Mouse (Mus musculus): ENCODE measurements around the gene Rabggta.

Rabggta gene

DNA sequence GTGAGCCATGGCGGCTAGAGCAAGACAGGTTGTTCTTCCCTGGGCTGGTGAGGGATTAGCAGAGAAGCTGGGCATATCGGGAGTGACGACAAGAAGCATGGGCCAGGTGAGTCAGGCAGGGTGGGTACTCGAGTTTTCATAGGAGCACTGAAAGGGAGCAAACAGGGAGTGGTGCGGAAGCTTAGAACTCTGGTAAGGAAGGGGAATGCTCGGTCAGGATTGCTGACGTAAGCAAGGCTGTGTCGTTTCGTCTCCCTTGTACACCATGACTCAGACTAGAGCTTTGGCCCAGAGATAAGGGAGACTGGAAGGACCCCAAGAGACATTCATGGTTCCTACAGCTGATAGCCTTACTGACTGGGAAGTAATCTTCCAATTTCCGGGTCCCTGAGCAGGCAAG lies 11.8 kb upstream of the Rabggta start:
- no peak for DNase-seq (ENCODE audit: low spot score in 2 of 2)

DNA sequence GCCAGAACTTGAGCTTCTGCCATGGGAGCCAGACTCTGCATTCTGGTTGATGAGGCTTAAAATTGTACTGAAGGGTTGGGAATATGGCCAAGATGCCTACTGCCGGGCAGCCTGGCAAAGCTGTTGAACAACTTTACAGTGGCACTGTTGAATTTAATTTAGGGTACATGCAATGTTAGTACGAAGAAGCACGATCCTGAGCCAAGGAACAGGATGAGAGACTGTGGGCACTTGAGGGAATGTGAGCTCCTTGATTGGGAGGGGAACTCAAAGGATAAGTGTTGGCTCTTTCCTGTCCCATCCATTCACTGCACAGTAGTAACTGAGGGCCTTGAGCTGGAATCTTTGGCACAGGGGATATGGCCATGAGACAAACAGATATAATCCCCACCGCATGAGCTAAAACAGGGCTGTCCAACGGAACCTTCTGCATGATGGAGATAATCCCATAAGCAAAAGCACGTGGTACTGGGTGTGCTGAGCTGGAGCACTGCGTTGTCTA lies 8.5 kb upstream of the Rabggta start:
- no peak for DNase-seq (ENCODE audit: low spot score in 2 of 2)

DNA sequence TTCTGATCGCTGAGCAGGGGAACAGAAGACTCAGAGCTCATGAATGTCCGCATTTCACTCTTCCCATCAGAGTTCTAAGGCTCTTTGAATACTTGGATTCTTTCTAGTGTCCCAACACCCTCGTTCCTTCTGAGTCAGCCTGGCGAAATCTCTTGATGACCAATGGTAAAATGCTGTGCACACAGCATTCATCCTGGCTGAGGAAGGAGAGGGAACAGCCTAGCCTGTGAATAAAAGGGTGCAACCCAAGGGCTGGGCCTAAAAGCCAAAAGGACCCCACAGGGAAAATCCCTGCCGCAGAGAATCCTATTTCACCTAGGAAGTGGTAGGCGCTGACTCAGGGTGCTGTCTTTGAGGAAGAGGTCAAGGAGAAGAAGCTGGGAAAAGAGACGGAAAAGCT lies 8.1 kb upstream of the Rabggta start:
- DNase-seq (ENCODE audit: low spot score in 2 of 2): no peak

DNA sequence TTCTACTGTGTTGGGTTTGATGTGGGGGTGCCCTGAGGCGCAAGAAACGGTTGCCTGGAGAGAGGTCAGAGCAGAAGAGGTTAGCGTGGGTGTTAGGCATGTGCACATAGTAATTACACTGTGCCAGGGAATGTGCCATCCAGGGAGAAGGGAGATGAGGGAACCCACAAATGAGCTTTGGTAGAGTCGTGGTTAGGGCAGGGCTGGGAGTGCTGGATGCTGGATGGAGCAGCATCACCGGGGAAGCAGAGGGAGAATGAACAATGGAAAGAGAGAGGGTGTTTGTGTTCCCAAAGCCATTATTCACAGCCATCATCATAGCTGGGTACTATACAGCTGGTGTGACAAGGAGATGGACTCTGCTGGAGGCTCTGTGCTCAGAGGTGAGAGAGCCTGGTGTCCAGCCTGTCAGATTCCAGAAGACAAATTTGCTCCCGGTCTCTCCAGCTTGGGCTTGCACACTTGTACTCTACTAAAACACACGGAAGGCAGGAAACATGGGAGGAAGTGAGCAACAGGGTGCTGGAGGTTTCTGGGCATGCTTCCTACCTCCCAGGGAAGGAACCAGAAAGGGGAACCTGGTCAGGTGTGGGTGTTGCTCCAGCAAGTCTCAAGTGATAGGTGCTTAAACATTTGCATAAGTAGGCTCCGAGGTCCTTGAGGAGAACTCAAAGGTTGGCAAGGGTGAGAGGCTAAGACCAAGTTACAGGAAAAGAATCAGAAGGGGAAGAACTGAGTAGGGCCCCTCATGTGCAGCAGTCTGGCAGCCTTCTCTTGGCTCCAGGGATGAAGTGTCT lies 6.0 kb upstream of the Rabggta start:
- no peak for DNase-seq (ENCODE audit: low spot score in 2 of 2)

DNA sequence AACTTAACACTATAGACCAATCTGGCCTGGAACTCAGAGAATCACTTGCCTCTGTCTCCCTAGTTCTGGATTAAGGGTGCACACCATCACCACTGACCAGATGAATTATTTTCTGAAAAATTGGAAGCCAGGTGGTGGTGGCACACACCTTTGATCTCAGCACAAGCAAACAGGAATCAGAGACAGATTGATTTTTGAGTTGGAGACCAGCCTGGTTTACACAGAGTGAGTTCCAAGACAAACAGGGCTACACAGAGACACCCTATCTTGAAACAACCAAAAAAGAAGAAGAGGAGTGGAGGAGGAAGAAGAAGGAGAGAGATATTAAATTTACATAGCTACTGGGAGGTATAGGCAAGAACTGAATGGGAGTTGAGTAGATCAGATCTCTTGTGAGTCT lies 4.2 kb upstream of the Rabggta start:
- DNase-seq (ENCODE audit: low spot score in 2 of 2): no peak

DNA sequence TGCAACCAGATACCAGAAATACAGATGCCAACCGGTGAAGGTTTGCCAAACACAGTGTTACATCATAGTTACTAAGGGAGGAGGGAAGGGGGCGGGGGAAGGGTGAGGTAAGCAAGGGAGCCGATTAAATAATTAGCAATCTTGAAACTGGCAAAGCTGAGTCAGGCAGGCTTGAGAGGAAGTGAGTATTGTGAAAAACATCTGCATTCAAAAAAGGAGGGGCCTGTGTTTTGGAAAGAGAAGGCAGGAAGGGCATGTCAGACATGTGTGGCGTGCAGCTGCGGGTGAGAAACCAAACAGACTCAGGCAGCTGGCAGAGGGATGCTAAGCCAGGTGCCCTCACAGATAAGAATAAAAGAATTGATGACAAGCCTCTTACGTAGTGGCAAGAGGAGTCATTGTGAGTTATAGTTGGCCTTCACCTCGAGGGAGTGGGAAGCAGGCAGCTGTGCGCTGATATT lies 2.4 kb upstream of the Rabggta start:
- DNase-seq (ENCODE audit: low spot score in 2 of 2): peak in 1 of 2 experiments; percentile 53

DNA sequence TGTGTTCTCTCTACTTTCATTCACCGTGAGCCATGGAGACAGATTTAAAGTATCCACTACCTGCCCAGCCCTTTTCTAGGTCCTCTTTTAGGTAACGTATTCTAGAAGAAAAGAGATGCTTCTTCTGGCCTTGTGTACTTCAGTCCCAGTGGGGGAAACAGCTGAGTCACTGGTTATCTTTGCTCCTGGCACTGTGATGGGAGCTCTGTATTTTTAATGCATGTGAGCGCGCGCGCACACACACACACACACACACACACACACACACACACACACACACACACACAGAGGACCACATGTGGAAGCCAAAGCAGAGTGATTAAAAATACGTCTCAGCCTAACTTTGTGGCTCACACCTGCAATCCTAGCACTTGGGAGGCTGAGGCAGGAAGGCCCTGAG lies 1.4 kb upstream of the Rabggta start:
- DNase-seq (ENCODE audit: low spot score in 2 of 2): no peak

DNA sequence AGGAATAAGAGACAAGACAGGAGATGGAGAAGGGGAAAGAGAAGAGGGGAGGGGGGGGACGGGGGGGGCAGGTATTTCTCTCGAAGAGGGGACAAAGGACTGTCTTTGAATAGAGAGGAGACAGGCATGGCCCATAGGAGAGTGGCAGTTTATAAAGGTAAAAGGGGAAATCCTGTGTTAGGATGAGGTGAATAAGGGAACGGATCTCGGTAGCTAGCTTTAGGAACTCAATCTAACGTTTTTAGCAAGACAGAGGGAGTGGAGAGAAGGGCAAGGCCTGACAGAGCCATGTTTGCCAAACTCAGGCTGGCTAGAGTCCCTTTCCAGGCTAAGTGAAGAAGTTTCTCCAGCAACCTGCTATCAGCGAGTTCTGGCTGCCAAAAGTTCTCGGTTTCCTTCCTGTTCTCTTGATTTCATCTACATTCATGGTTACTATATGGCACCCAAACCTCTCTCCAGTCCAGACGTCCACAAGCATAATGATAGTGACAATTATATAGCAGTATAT lies 429 bp upstream of the Rabggta start:
- DNase-seq (ENCODE audit: low spot score in 2 of 2): no peak

DNA sequence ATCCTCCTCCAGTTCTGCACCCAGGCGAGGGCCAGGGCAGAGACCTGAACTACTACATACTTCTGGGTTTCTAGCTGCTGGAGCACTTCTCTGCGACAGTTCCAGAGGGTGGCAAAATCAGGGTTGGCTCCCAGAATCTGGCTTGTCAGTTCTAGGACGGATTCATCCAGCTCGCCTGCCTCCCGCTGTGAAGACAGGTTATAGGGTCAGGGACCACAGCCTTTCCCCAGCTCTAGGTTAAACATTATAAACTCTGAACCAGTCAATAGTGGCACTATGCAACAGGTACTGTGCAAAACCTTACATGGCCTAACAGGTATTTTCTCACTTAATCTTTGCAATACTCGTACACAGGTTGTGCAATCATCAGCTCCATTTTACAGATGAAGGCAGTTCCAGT lies 987 bp downstream of the Rabggta start:
- DNase-seq (ENCODE audit: low spot score in 2 of 2): no peak

DNA sequence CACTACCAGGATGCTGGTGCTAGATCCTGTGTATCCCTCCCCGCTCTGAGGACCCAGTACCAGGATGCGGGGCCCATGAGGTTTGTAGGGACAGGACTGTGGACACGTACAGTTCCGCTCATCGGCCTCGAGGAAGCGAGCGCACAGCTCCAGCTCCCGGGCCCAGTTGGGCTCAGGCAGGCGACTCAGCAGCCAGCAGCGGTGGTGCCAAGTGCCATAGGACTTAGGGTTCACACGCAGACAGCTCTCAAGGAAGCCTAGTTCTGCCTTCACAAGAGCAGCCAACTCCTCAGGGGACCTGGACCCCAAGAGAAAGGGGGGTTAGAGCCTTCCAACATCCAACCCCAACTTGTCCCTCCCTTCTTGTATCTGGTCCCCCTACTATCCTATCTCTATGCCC lies 1.4 kb downstream of the Rabggta start:
- DNase-seq (ENCODE audit: low spot score in 2 of 2): no peak

DNA sequence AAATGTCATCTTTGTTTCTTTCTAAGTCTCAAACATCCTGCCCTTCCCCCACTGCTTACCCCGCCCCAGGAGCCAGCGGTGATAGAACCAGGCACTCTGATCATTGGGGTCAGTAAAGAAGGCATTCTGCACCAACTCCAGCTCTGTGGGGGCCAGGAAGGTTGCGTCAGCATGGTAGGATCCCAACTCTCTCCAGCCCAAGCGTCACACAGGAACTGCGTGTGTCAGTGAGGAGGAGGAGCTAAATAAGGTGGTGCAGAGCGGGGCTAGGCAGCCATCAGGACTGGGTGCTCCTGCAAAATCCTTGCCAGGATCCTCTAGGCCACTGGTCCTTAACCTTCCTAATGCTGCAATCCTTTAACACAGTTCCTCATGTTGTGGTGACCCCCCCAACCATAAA lies 2.3 kb downstream of the Rabggta start:
- DNase-seq (ENCODE audit: low spot score in 2 of 2): no peak

DNA sequence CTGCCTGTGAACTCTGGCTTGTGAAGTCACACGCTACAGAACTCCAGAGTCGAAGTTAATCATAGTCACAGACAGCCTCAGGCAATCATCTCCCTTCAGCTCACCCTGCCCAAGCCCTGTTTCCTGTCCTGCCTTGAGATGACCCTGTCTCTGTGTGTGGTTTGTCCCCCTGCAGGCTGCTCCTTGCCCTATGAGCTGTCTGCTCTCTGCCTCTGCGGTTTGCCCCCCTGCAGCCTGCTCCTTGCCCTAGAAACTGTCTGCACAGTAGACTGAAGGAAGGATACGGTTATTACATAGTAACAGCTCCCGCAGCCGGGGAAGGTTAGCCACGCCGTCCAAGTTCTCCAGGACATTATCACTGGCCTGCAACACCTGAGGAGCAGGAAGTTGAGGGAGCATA lies 5.2 kb downstream of the Rabggta start:
- no peak for DNase-seq (ENCODE audit: low spot score in 2 of 2)

DNA sequence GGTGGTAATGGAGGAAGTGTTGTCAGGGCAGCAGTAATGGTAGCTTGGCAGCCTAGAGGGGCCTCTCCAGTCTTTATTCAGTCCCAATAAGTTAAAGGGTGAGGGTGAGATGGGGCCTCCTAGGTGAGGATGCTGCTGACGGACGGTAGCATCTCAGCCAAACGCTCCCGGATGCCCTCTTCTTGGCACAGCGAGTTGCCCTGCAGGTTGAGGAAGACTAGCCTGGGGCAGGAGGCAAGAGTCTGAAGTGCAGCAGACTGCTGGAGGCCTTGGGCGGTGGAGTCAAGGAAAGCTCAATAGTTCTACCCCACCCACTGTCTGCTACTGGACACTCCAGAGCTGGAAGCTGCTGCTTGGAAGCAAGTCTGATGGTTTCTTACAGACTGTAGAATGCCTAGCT lies 5.8 kb downstream of the Rabggta start:
- no peak for DNase-seq (ENCODE audit: low spot score in 2 of 2)

DNA sequence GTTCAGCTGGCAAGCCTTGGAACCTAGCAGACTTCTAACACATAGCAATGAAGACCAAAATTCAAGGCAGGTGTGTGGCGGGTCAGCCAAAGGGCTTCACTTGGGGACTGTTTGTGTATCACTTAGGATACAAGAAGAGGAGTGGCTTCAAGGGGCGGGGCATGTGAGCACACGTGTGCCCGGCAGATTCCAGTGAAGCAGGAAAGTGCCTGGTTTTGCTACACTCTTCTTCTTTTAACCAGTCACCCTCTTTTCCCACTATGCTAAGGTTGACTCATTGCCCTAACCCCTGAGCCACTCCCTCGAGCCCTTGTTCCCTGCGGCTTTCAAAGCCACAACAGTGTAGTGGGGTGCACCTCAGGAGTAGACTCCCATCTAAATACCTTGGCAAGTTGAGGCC lies 7.2 kb downstream of the Rabggta start:
- no peak for DNase-seq (ENCODE audit: low spot score in 2 of 2)

DNA sequence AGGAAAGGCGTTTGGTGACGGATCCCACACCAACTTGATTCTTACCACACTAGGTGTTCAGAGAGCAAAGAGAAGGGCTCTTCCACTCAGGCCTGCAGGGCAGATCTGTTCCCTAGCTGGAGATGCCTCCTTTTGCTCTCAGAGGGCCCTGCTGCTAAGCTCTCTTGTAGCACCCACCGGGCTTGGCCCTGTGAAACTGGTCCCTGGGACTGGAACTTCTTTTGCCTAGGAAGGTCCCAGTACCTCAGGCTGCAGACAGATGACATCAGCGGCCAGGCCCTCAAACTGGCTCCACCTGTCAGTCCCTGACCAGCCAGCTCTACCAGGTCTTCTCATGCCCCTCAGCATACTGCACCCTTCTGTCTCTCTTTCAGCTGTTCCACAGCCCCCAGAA lies 8.3 kb downstream of the Rabggta start, which contains the start of gene Tgm1:
Tgm1 (minus strand) TSS at position 198 of the 394 bp plus-strand sequence.
- no peak for DNase-seq (ENCODE audit: low spot score in 2 of 2)

DNA sequence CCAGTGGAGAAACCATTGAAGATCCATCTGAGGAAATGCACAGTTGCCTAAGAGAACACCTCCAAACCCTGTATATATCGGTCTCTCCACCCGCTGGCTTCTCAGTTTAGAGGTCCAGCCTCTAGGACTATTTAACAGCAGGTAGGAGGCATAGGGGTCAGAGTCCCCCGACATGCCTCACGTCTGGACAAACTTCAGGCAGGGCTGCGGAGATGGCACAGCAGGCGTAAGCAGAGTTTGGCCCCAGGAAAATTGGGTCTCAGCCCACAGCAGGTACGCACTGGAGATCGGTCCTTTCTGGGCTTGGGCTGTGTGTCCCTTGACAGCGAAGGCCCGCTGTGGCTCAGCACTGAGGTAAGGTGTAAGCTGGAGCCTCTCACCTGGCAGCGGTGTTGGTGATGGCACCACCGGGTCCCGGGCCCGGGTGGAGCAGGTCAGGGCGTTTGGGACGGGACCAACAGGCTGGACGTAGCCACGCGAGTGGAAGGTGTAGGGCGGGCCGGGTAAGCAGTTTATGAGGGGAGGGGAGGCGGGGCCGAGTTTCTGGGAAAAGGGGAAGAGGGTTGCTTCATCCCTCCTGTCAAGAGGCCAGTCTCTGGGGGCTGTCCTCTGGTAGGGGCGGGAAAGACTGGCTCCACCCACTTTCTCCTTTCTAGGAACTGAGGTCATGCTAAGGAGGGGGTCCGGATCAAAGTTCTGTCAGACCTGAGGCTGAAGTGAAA lies 8.9 kb downstream of the Rabggta start:
- no peak for DNase-seq (ENCODE audit: low spot score in 2 of 2)

DNA sequence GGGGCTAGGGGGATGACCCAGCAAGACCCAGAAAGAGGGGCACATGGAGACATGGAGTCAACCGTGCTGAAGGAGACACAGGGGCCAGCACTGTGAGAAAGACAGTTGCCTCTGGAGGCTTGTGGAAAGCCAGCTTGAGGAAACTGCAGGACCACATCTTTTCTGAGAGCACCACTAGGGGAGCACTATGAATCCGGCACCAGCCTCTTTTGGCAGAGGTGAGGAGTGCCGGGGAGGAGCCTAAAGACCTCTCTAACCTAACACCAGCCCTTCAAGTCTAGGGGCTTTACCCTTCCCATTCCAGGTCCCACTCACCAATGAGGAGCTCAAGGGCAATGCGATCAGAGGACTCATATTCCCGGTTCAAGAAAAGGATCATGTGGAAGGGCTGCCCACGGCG lies 10.3 kb downstream of the Rabggta start:
- no peak for DNase-seq (ENCODE audit: low spot score in 2 of 2)

DNA sequence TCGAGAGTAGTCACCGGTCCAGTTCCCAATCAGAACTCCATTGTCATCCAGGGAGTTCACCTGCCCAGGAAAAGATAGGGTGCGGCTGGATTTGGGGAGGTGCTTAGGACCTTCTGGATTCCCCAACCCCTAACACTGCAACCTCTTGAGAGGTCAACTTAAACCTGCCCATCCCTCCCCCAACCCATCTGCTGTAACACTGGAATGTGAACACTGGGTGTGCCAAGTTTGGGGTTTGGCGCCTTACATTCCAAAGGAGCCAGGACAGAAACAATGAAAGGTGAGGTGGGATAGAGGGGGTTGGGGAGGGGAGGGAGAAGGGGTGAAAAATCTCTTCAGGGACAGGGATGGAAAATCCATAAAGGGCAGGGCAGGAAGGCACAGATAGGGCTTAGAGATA lies 12.6 kb downstream of the Rabggta start:
- DNase-seq (ENCODE audit: low spot score in 2 of 2): no peak

DNA sequence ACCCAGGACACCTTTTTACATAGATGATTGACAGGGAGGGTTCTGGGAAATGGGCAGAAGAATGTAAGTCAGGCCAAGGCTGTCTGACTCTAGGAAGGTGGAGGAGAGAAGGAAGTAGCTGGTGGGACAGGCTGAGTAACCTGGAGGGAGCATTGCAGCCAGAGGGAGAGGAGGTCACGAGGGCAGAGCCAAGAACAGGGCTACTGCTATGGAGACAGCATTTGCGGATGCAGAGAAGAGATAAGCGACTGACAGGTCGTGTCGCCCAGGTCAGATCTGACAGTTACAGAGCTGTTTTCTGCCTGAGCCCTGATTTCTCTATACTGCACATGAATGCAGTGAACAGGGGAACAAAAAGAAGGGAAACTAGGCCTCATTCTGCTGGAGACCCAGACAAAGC lies 14.7 kb downstream of the Rabggta start:
- DNase-seq (ENCODE audit: low spot score in 2 of 2): no peak

DNA sequence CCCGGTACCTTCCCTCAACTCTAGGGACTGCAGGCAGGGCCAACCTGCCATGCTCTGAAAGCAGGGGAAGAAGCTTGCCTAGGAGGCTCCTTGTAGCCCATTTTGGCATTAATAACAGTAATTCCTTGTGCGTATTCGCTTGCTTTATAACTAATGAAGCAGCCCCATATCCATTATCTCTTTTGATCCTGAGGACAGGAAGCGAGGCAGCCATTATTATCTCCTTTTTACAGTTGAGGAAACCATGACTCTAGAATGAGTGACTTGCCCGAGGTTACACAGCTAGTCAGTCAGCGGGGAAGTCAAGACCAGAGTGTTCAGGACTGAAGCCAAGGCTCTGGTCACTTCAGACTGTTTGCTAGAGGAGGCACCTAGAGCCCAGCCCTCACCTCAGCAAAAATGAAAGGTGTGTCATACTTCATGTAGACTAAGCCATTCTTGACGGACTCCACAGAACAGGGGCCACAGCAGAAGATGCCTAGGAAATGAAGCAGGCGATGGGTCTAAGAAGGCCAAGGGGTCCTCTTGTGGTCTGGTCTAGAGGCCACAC lies 15.9 kb downstream of the Rabggta start:
- no peak for DNase-seq (ENCODE audit: low spot score in 2 of 2)

DNA sequence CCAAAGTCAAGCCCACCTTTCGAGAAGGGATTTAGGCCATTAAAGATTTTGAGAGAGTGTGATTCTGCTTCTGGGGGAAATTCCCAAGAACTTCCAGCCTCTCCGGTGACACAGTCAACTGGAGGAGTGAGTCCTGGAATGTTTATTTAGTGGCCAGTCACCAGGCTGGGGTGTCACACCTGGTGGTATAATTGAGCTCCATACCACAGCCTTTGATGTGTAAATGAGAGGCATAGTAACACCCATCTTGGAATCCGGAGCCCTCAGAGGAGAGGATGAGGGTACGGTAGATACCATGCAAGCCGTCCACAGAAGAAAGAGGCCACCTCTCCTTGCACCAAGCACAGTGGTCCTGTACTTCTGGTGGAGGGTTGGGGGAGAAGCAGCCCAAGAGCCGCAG lies 19.3 kb downstream of the Rabggta start:
- DNase-seq (ENCODE audit: low spot score in 2 of 2): no peak

DNA sequence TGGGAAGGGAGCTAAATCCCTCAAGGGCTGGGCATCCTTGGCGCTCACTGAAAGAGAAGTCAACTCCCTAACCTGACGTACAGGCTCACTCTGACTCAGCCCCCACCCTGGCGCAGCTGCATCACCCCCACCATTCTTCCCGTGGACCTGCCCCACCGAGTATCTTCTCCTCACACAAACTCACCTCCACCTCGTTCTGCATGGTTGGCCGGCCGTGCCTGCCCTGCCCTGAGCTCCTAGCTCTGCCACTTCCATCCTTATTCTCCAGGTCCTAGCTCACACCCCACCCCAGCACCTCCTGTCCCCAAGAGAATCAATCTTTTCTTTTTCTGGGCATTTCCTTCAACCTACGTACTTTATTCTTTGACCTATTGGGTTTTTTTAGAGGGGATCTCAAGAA lies 20.9 kb downstream of the Rabggta start:
- DNase-seq (ENCODE audit: low spot score in 2 of 2): no peak

DNA sequence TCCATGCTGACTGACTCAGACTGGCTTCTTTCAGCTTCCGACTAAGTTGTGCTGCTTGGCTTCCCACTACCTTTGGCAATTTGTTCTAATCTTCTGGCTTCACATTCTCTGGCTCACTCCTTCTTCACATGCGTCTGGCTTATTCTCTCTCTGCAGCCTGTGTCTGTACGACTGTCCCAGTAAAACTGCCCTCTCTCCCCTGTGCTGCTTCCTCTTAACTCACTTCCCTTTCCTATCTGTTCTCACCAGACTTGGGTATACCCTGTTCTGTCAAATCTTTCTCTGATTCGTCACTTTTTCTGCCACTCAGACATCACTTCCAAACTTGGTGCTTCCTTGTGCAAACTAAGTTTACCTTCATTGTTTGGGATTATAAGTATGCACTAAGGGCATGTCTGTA lies 24.8 kb downstream of the Rabggta start:
- no peak for DNase-seq (ENCODE audit: low spot score in 2 of 2)

Data from spleen, postnatal 10 days (tissue).